7 mouse cellular contexts compared by ENCODE assay signal in the genomic region with DNA sequence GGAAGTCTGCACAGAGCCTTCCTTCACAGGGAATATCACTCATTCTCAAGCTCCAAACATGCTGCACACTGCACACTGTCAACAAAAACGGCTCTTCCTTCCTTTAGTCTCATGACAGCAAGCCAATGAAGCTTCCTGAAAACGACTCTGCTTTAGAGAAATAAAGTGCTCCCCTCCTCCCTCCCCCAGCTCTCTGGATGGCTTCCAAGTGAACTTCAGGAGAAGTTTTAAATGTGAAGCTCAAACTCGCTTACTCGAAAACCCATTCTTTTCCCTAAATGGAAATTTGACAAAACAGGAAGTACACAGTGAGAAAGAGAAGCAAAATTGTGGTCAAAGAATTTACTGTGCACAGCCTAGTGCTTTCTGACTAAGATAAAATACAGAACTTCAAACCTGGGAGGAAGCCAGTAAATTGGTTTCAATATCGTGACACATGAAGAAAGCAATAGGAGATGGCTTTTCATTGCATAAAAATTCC. TPM values are rescaled to one million over a fixed set of nuclear protein-coding genes. Genes with fewer than 3 reads are reported as not detected.
A peak's percentile ranks its signal among the peaks of the same experiment; 100 is the strongest.
DNase-seq lines count a peak whose midpoint lies in the region; ATAC-seq lines count a peak whose summit lies in the region.

No protein-coding gene starts in this region.

- DNase-seq in thymus, postnatal 0 days (ENCODE audit: low spot score): peak; percentile 40
- no peak for DNase-seq in thymus, adult 18-20 months
- DNase-seq in embryonic facial prominence, embryonic 14.5 days (ENCODE audit: low spot score): peak; percentile 82
- peak; percentile 75 to 77 for DNase-seq in kidney, adult 8-10 months
- DNase-seq in lung, postnatal 10 days: peak; percentile 79
- DNase-seq in right cerebral cortex, postnatal 36 days (ENCODE audit: low spot score in 2 of 2): no peak
- no peak for DNase-seq in cerebellum, postnatal 25 days

- WGBS in embryonic facial prominence, embryonic 14.5 days: 40% methylated on average over 5 of the region's 5 CpGs

- H3K27ac ChIP-seq in embryonic facial prominence, embryonic 14.5 days (replicated peaks; ENCODE audit: low read depth, low read length): peak overlapping the region; percentile 40

- no peaks in the 10 kb centered on the region for H3K27me3 ChIP-seq in embryonic facial prominence, embryonic 14.5 days (replicated peaks; ENCODE audit: control insufficient read depth, insufficient read depth, low read length)

- H3K4me3 ChIP-seq in embryonic facial prominence, embryonic 14.5 days (ENCODE audit: low read depth, low read length): no peak overlapping the region

- H3K9me3 ChIP-seq in embryonic facial prominence, embryonic 14.5 days (ENCODE audit: control insufficient read depth, low read length): no peaks in the 10 kb centered on the region

- peaks cover 53% of the 10 kb centered on the region for H3K36me3 ChIP-seq in embryonic facial prominence, embryonic 14.5 days (ENCODE audit: control insufficient read depth, insufficient read depth, low read length)

- ATAC-seq in embryonic facial prominence, embryonic 14.5 days (ENCODE audit: low read depth): 0 out of 2 replicates have a peak, but pooled peaks have one; percentile 33

- H3K4me1 ChIP-seq in embryonic facial prominence, embryonic 14.5 days (ENCODE audit: control insufficient read depth, insufficient read depth, low read length): no peaks in the 10 kb centered on the region

- no peak overlapping the region for H3K4me2 ChIP-seq in embryonic facial prominence, embryonic 14.5 days (ENCODE audit: low read depth, low read length)

- no peak overlapping the region for H3K9ac ChIP-seq in embryonic facial prominence, embryonic 14.5 days (ENCODE audit: low read depth, low read length)

RNA-seq across cellular contexts. Expression of gene Arid4a, which starts 16.3 kb away (rescaled TPM):
- 60.0 and 71.5 TPM in 2 replicates for polyA plus RNA-seq in thymus, postnatal 0 days (2015; fragmentation: Nextera tagmentation; extraction: Ambion mirVana)
- 28.6 and 32.5 TPM in 2 replicates for polyA plus RNA-seq in embryonic facial prominence, embryonic 14.5 days (2014; fragmentation: Nextera tagmentation; extraction: Ambion mirVana)

RNA-seq across cellular contexts. Expression of gene Psma3, which starts 25.0 kb away (rescaled TPM):
- 653 and 686 TPM in 2 replicates for polyA plus RNA-seq in thymus, postnatal 0 days (2015; fragmentation: Nextera tagmentation; extraction: Ambion mirVana)
- polyA plus RNA-seq in embryonic facial prominence, embryonic 14.5 days (2014; fragmentation: Nextera tagmentation; extraction: Ambion mirVana): 589 and 594 TPM in 2 replicates

Comparison
In these comparisons a context has a peak if more than half of its experiments do, and no peak if none do; other contexts are left out.
1. DNase-seq: peak in thymus, postnatal 0 days (single experiment), embryonic facial prominence, embryonic 14.5 days (single experiment), kidney, adult 8-10 months (2 of 2) and lung, postnatal 10 days (single experiment); none in thymus, adult 18-20 months (0 of 2), right cerebral cortex, postnatal 36 days (0 of 2) and cerebellum, postnatal 25 days (0 of 2).